Mouse (Mus musculus): ENCODE measurements around the gene Fxyd2. TPM values are rescaled to one million over a fixed set of nuclear protein-coding genes. Genes with fewer than 3 reads are reported as not detected.
A peak's percentile ranks its signal among the peaks of the same experiment; 100 is the strongest.

The Fxyd2 gene
- polyA plus RNA-seq (2014; fragmentation: Nextera tagmentation; extraction: Ambion mirVana) = 8.8 and 12.7 TPM in 2 replicates

- no peaks in the 10 kb centered on the region for H3K4me1 ChIP-seq (replicated peaks; ENCODE audit: control insufficient read depth, insufficient read depth, low read length)
- no peak within 1 kb of the TSS for H3K4me2 ChIP-seq (replicated peaks)
- H3K27me3 ChIP-seq (ENCODE audit: control insufficient read depth, insufficient read depth, low read length) = no peaks in the 10 kb centered on the region
- DNase-seq (ENCODE audit: low spot score) = no peak
- no peak within 1 kb of the TSS for H3K9ac ChIP-seq
- no peak within 1 kb of the TSS for H3K4me3 ChIP-seq (replicated peaks; ENCODE audit: low read length)
- peaks cover 20% of the 10 kb centered on the region for H3K36me3 ChIP-seq (replicated peaks; ENCODE audit: control insufficient read depth, insufficient read depth)
- H3K27ac ChIP-seq = no peak within 1 kb of the TSS
- WGBS = 75% methylated on average over 4 of the region's 4 CpGs
- ATAC-seq (ENCODE audit: low FRiP score) = no peak
- H3K9me3 ChIP-seq (ENCODE audit: control insufficient read depth, low read length) = no peaks in the 10 kb centered on the region
Measured at GRCm38 (mm10) chr9:45399434-45399833, at the start of gene Fxyd2. Gene Fxyd2 (plus strand): TSS chr9:45399669.

GRCm38 (mm10) chr9:45349851-45350250 is 49.6 kb upstream of the Fxyd2 start:
- H3K27ac ChIP-seq = no peak overlapping the region
- no peaks in the 10 kb centered on the region for H3K9me3 ChIP-seq (ENCODE audit: control insufficient read depth, low read length)
- no peak overlapping the region for H3K9ac ChIP-seq
- no peaks in the 10 kb centered on the region for H3K27me3 ChIP-seq (ENCODE audit: control insufficient read depth, insufficient read depth, low read length)
- 57% methylated on average over 5 of the region's 5 CpGs for WGBS
- no peak overlapping the region for H3K4me3 ChIP-seq (replicated peaks; ENCODE audit: low read length)
- H3K4me1 ChIP-seq (replicated peaks; ENCODE audit: control insufficient read depth, insufficient read depth, low read length) = 0 out of 2 replicates have a peak, but pooled peaks cover 2% of the 10 kb centered on the region
- no peak for ATAC-seq (ENCODE audit: low FRiP score)
- no peak overlapping the region for H3K4me2 ChIP-seq (replicated peaks)
- no peak for DNase-seq (ENCODE audit: low spot score)
- no peaks in the 10 kb centered on the region for H3K36me3 ChIP-seq (replicated peaks; ENCODE audit: control insufficient read depth, insufficient read depth)

GRCm38 (mm10) chr9:45355192-45355591 is 44.3 kb upstream of the Fxyd2 start:
- Histone ChIP-seq H3K4me1 (replicated peaks; ENCODE audit: control insufficient read depth, insufficient read depth, low read length) (no peaks in the 10 kb centered on the region), H3K27ac (no peak overlapping the region), H3K36me3 (replicated peaks; ENCODE audit: control insufficient read depth, insufficient read depth) (no peaks in the 10 kb centered on the region), H3K27me3 (ENCODE audit: control insufficient read depth, insufficient read depth, low read length) (no peaks in the 10 kb centered on the region), H3K9ac (no peak overlapping the region), H3K4me3 (replicated peaks; ENCODE audit: low read length) (no peak overlapping the region), H3K4me2 (replicated peaks) (no peak overlapping the region), H3K9me3 (ENCODE audit: control insufficient read depth, low read length) (no peaks in the 10 kb centered on the region)
- WGBS = 90% methylated on average over 2 of the region's 2 CpGs
- DNase-seq (ENCODE audit: low spot score) = no peak
- no peak for ATAC-seq (ENCODE audit: low FRiP score)

GRCm38 (mm10) chr9:45358356-45358755 is 41.1 kb upstream of the Fxyd2 start:
- Histone ChIP-seq H3K9me3 (ENCODE audit: control insufficient read depth, low read length) (no peaks in the 10 kb centered on the region), H3K4me1 (replicated peaks; ENCODE audit: control insufficient read depth, insufficient read depth, low read length) (no peaks in the 10 kb centered on the region), H3K27me3 (ENCODE audit: control insufficient read depth, insufficient read depth, low read length) (no peaks in the 10 kb centered on the region), H3K27ac (no peak overlapping the region), H3K9ac (no peak overlapping the region), H3K4me3 (replicated peaks; ENCODE audit: low read length) (no peak overlapping the region), H3K4me2 (replicated peaks) (no peak overlapping the region), H3K36me3 (replicated peaks; ENCODE audit: control insufficient read depth, insufficient read depth) (no peaks in the 10 kb centered on the region)
- no peak for DNase-seq (ENCODE audit: low spot score)
- 67% methylated on average over 7 of the region's 7 CpGs for WGBS
- no peak for ATAC-seq (ENCODE audit: low FRiP score)

DNA sequence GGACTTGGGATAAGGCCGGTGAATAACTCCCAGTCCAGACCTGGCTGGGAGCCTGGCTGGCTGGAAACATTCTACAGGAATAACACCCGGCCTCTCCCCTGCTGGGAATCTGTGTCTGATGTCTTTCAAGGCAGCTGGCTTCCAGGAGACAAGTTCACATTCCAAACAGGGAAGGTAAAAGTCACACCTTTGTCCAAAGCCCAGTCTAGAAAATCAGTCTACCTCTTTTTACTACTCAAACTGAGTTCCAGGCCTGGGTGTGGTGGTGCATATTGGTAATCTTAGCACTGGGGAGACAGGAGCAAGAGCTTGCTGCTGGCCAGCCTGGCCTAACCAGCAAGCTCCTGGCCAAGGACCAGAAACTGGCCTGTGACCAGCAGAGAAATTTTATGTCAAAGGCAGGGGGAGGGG is 37.4 kb upstream of the Fxyd2 start:
- Histone ChIP-seq H3K9ac (no peak overlapping the region), H3K9me3 (ENCODE audit: control insufficient read depth, low read length) (no peaks in the 10 kb centered on the region), H3K4me2 (replicated peaks) (no peak overlapping the region), H3K4me1 (replicated peaks; ENCODE audit: control insufficient read depth, insufficient read depth, low read length) (no peaks in the 10 kb centered on the region), H3K27ac (no peak overlapping the region), H3K4me3 (replicated peaks; ENCODE audit: low read length) (no peak overlapping the region), H3K27me3 (ENCODE audit: control insufficient read depth, insufficient read depth, low read length) (no peaks in the 10 kb centered on the region), H3K36me3 (replicated peaks; ENCODE audit: control insufficient read depth, insufficient read depth) (no peaks in the 10 kb centered on the region)
- no peak for DNase-seq (ENCODE audit: low spot score)
- no peak for ATAC-seq (ENCODE audit: low FRiP score)
- 44% methylated on average over 2 of the region's 2 CpGs for WGBS

DNA sequence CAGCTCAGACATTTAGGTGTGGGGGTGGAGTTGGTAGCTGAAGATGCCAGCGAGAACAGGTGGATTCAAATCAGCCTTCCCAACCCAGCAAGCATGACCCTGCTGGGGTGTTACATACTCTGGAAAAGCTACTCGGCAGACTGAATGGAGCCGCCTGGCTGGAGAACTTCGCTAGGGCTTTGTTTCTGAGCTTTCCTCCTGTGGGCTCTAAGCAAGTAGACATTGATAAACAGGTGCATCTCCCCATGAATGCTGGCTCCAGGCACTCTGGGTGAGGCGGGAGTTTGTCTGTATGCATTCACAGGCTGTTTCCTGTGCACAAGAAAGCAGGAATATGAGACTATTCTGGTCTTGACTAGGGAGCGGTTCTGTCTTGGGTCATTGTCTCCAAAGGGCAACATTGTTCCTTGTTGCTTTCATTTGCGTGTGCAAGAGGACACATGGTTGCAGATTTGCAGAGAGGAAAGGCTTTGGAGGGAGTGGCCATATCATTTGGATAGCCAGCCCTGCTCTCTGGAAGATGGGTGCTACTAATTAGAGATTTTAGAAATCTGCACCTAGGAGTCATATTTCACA is 35.7 kb upstream of the Fxyd2 start:
- Histone ChIP-seq H3K27ac (no peak overlapping the region), H3K9ac (no peak overlapping the region), H3K4me3 (replicated peaks; ENCODE audit: low read length) (no peak overlapping the region), H3K36me3 (replicated peaks; ENCODE audit: control insufficient read depth, insufficient read depth) (no peaks in the 10 kb centered on the region), H3K4me1 (replicated peaks; ENCODE audit: control insufficient read depth, insufficient read depth, low read length) (no peaks in the 10 kb centered on the region), H3K9me3 (ENCODE audit: control insufficient read depth, low read length) (no peaks in the 10 kb centered on the region), H3K27me3 (ENCODE audit: control insufficient read depth, insufficient read depth, low read length) (no peaks in the 10 kb centered on the region), H3K4me2 (replicated peaks) (no peak overlapping the region)
- DNase-seq (ENCODE audit: low spot score) (no peak), ATAC-seq (ENCODE audit: low FRiP score) (no peak)
- 54% methylated on average over 7 of the region's 7 CpGs for WGBS

DNA sequence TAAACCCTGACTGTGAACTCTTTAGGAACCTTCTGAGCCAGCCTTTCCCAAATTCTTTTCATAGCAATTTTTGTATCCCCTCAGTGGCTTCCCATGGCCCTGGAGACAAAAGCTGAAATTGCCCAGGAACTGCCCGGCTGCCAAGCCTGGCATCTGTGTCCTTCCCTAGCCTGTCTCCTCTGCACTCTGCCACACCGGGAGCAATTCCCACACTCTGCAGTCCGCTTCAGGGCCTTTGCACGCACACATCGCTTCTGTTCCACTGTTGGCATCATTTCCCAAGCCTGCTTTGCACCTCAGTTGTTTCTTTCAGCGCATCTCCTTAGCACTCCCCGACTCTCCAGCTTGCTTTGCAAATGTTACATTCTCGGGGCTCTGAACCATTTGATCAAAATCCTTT is 31.8 kb upstream of the Fxyd2 start:
- no peaks in the 10 kb centered on the region for H3K9me3 ChIP-seq (ENCODE audit: control insufficient read depth, low read length)
- 64% methylated on average over 8 of the region's 8 CpGs for WGBS
- no peak for DNase-seq (ENCODE audit: low spot score)

DNA sequence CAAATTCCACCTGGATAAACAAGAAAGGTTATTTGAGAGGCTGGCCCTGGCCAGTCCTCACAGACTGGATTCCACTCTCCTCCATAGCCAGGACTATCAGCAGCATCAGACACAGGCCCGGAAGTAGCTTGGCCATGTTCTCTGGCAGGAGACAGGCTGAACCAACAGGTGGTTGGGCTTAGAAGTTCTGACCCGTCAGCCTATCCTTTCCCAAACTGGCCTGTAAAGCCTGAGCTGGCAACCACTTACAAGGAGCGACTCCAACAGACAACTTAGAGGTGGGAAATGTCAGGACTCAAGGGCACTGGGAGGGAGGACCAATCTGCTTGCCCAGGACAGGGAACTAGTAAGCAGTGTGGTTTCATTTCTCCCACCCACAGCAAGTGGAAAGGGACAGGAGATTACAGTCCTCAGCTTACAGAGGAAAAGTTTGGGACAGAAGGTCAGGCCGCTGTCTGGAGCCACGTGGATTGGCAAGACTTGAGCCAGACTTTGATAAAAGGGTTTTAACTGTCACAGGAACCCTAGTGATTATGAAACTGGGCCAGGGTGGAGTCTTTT is 31.0 kb upstream of the Fxyd2 start:
- no peaks in the 10 kb centered on the region for H3K9me3 ChIP-seq (ENCODE audit: control insufficient read depth, low read length)
- H3K36me3 ChIP-seq (replicated peaks; ENCODE audit: control insufficient read depth, insufficient read depth) = no peaks in the 10 kb centered on the region
- H3K4me3 ChIP-seq (replicated peaks; ENCODE audit: low read length) = no peak overlapping the region
- DNase-seq (ENCODE audit: low spot score) (no peak), ATAC-seq (ENCODE audit: low FRiP score) (no peak)
- no peaks in the 10 kb centered on the region for H3K27me3 ChIP-seq (ENCODE audit: control insufficient read depth, insufficient read depth, low read length)
- WGBS = 82% methylated on average over 5 of the region's 5 CpGs
- H3K9ac ChIP-seq = no peak overlapping the region
- H3K4me2 ChIP-seq (replicated peaks) = no peak overlapping the region
- peaks cover 19% of the 10 kb centered on the region for H3K4me1 ChIP-seq (replicated peaks; ENCODE audit: control insufficient read depth, insufficient read depth, low read length)
- no peak overlapping the region for H3K27ac ChIP-seq

More for the DNA sequence above, 31.8 kb upstream of the Fxyd2 start:
- Histone ChIP-seq H3K27me3 (ENCODE audit: control insufficient read depth, insufficient read depth, low read length) (no peaks in the 10 kb centered on the region), H3K9ac (no peak overlapping the region), H3K4me2 (replicated peaks) (no peak overlapping the region), H3K4me3 (replicated peaks; ENCODE audit: low read length) (no peak overlapping the region), H3K4me1 (replicated peaks; ENCODE audit: control insufficient read depth, insufficient read depth, low read length) (peaks cover 18% of the 10 kb centered on the region), H3K27ac (no peak overlapping the region), H3K36me3 (replicated peaks; ENCODE audit: control insufficient read depth, insufficient read depth) (no peaks in the 10 kb centered on the region)
- no peak for ATAC-seq (ENCODE audit: low FRiP score)

GRCm38 (mm10) chr9:45370117-45370561 is 29.3 kb upstream of the Fxyd2 start, which contains the start of gene Fxyd6:
Gene Fxyd6 (plus strand): TSS chr9:45370185.
- under 1% methylated on average over 28 of the region's 28 CpGs for WGBS
- Histone ChIP-seq H3K4me1 (replicated peaks; ENCODE audit: control insufficient read depth, insufficient read depth, low read length) (peaks cover 19% of the 10 kb centered on the region), H3K4me2 (replicated peaks) (peak within 1 kb of the TSS; percentile 69), H3K9ac (peak within 1 kb of the TSS; percentile 72), H3K4me3 (replicated peaks; ENCODE audit: low read length) (peak within 1 kb of the TSS; percentile 55), H3K27ac (peak within 1 kb of the TSS; percentile 84), H3K9me3 (ENCODE audit: control insufficient read depth, low read length) (no peaks in the 10 kb centered on the region), H3K27me3 (ENCODE audit: control insufficient read depth, insufficient read depth, low read length) (no peaks in the 10 kb centered on the region), H3K36me3 (replicated peaks; ENCODE audit: control insufficient read depth, insufficient read depth) (0 out of 2 replicates have a peak, but pooled peaks cover 2% of the 10 kb centered on the region)
- DNase-seq (ENCODE audit: low spot score) = peak; percentile 55
- peak; percentile 77 for ATAC-seq (ENCODE audit: low FRiP score)
